Mouse (Mus musculus): ENCODE results near the gene Bet1l.

The Bet1l gene

GRCm38 (mm10) chr7:140856785-140857549, 410 bp downstream of the Bet1l start, which contains the start of gene Ric8a:
TSS of gene Ric8a (plus strand) at chr7:140856957.
- peak; percentile 85 to 88 for DNase-seq

GRCm38 (mm10) chr7:140855860-140856784, 1.3 kb downstream of the Bet1l start, which contains the start of gene Gm45785:
TSS of gene Gm45785 (minus strand) at chr7:140856331.
- DNase-seq = peak; percentile 68 to 72

- no peak for DNase-seq
Measured at GRCm38 (mm10) chr7:140855181-140855580, 2.2 kb downstream of the Bet1l start.

- no peak for DNase-seq
Measured at GRCm38 (mm10) chr7:140854483-140854882, 2.9 kb downstream of the Bet1l start.

- no peak for DNase-seq
Measured at GRCm38 (mm10) chr7:140853386-140853785, 4.0 kb downstream of the Bet1l start.

GRCm38 (mm10) chr7:140851916-140852315, 5.5 kb downstream of the Bet1l start:
- DNase-seq = no peak

- no peak for DNase-seq
Measured at GRCm38 (mm10) chr7:140848591-140848990, 8.8 kb downstream of the Bet1l start.

GRCm38 (mm10) chr7:140847755-140848580, 9.4 kb downstream of the Bet1l start, which contains the start of gene Odf3:
TSS of gene Odf3 (plus strand) at chr7:140847805.
- no peak for DNase-seq

GRCm38 (mm10) chr7:140846676-140847075, 10.7 kb downstream of the Bet1l start:
- DNase-seq = no peak

DNA sequence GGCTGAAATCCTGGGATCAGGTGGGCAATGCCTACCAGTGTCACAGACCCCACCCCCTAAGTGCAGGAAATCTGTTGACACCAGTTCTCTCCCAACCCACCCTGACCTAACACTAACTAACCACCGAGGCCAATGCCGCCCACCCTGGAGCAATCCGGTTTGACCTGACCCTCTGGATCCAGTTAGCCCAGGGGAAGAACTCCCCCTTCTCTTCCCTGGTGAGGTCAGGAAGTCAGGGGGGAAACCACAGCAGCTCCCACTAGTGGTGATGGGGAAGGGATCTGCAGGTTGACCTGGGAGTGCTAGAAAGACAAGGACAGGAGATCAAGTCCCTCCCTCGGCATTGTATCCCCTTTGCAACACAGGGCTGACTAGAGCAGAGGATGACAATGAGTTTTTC, 11.7 kb downstream of the Bet1l start:
- no peak for DNase-seq

DNA sequence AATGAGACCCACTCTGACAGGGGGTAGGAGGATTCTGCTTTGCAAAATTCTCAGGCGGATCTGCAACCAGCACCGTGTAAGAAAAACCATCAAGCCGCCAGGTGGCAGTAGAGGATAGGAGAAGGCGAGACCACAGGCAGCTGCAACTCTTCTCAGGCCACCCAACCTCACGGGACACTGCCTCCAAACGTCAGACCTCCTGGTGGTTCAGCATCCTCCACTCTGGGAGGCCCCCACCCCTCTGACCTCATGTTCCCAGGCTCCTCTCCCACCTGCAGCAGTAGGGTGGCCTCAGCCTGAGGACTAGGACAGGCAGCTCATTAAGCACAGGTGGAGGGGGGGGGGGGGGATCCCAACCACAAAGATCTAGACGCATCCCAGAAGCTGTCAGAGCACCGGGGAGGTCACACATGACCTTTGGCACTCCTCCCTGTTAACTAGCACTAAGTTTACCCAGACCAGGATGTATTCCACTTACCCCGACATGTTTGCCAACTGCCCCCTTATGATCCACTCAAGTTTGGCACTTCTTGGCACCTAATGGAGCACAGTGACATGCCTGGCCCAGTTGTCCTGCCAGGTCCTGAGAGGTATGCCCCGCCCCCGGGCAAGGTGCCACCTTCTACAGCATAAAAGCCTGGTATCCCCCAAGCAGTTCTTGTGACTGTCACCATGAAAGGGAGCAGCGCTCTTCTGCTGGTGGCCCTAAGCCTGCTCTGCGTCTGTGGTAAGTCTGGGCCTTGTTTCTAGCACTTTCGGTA, 12.3 kb downstream of the Bet1l start, which contains the start of gene Scgb1c1:
Gene Scgb1c1 (plus strand): TSS at position 643 of the 761 bp plus-strand sequence.
- DNase-seq = peak; percentile 95

GRCm38 (mm10) chr7:140843806-140844205, 13.6 kb downstream of the Bet1l start:
- no peak for DNase-seq

- DNase-seq = no peak
Measured at GRCm38 (mm10) chr7:140840750-140841735, 16.3 kb downstream of the Bet1l start.

- no peak for DNase-seq
Measured at GRCm38 (mm10) chr7:140839556-140839955, 17.8 kb downstream of the Bet1l start.

DNA sequence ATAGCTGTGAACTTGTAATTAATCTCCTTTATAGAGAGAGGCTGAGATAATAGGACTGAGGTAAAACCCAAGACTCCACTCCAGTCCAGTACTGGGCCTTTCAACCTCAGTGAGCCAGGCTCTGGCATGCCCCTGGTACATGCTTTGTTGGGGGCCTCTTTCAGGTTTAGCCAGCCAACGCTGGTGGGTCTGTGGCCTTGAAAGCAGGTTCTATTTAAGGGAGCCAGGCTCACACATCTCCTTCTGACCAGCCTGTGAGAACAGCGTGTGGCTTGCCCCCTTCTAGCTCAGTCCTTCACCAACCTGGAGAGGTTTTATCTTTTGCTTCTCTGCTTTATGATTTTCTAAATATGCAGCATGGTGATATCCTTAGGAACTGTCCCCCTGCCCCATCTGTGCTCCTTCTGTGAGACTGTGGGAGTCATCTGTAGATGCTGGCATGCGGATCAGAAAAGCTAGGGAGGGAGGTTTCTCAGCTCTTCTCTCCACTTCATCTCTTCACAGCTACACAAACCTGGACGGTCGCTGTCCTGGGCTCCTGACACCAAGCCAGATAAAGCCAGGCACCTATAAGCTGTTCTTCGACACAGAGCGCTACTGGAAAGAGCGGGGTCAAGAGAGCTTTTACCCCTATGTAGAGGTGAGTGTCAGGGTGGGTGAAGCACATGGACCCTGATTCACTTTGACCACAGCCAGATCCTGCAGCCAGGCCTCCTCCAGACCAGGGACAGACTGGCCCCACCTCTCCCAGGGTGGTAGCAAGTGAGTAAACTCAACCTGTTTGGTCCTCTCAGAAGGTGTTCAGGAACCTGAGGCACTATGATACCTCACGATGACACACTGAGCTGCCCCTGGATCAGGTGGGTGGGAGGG, 20.9 kb downstream of the Bet1l start:
- no peak for DNase-seq

- DNase-seq = no peak
Measured at GRCm38 (mm10) chr7:140835758-140836087, 21.7 kb downstream of the Bet1l start.

GRCm38 (mm10) chr7:140834968-140835757, 22.2 kb downstream of the Bet1l start, which contains the start of gene Urah:
TSS of gene Urah (plus strand) at chr7:140835018.
- no peak for DNase-seq

DNA sequence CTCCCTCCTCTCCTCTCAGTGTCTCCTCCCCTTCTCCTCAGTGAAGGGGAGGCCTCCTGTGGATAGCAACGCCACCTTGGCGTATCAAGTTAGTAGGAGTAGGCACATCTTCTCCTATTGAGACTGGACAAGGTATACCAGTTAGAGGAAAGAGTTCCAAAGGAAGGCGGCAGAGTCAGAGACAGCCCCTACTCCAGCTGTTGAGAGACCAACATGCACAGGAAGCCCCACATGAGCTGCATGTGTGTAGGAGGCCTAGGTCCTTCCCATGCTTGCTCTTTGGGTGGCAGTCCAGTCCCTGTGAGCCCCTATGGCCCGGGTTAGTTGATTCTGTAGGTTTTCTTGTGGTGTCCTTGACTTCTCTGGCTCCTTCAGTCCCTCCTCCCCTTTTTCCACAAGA, 24.0 kb downstream of the Bet1l start:
- DNase-seq = no peak

DNA sequence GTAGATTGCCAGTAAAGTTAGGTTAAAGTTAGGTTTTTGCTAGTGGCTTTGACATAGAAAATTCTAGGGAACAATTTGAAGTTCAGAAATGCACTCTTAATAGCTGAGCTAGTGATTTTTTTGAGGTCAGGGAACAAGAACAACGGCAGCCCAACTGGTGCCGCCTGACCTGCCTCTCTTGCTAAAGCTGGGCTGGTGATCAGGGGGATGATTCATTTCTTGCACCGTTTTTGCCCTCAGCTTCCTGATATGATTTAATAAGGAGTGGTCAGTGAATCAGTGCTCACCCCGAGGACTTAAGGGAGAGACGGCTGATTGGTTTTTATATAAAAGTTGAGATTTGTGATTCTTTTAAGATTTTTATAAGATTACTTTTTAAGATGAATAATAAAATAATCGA, 25.9 kb downstream of the Bet1l start:
- no peak for DNase-seq
